Mouse (Mus musculus) bone marrow macrophage, adult 2 months (primary cell): ENCODE results near the gene Etfa.

Source experiments
- CTCF ChIP-seq: IDR thresholded peaks from 2 replicates; pipeline ENCODE4 v1.5.1; 2012; ENCODE audit warnings: low read depth, mild to moderate bottlenecking, low read length, moderate library complexity
- POLR2A ChIP-seq: IDR thresholded peaks from 2 replicates; pipeline ENCODE4 v1.6.1; 2012; ENCODE audit warnings: mild to moderate bottlenecking, low read depth, low read length, borderline replicate concordance

DNA sequence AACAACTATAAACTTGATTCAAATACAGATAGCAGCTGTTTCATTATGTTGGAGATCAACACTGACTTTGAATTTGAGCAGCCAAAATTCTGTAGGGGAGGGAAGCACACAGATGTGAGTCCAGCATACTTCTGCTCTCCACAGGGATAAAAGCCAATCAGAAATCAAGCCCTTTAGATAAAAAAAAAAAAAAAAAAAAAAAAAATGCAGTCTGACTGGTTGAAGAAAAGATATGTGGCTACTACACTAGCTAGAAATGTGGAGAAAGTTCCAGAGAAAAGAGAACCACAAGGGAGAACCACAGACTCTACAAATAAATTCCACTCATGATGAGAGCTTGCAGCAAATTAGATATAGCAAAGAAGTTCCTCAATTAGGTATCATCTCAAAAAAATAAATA lies 33.3 kb downstream of the Etfa start:
- TF ChIP-seq POLR2A (no peak), CTCF (no peak)
